Mouse (Mus musculus) bone marrow macrophage, adult 2 months (primary cell): ENCODE results near the gene Acot7.

ENCODE experiments used
- CTCF ChIP-seq: IDR thresholded peaks from 2 replicates; pipeline ENCODE4 v1.5.1; 2012; ENCODE audit warnings: low read depth, mild to moderate bottlenecking, low read length, moderate library complexity
- POLR2A ChIP-seq: IDR thresholded peaks from 2 replicates; pipeline ENCODE4 v1.6.1; 2012; ENCODE audit warnings: mild to moderate bottlenecking, low read depth, low read length, borderline replicate concordance

- no peak for TF ChIP-seq POLR2A
- no peak for TF ChIP-seq CTCF
Observed at GRCm38 (mm10) chr4:152287317-152288120, 109.6 kb downstream of the Acot7 start.
